Mouse (Mus musculus) embryonic stem cell, embryonic (primary cell): Measurements from ENCODE around the gene Yjefn3.

Source experiments
- CTCF ChIA-PET, 4 experiments: fragments of 300-600 bp in 2 of 4; fragments of 350-600 bp in 2 of 4; sonication (Branson Sonifier 250); formaldehyde crosslinking; loops; one replicate each; lab custom pipeline; 2022; ENCODE audit warnings: inconsistent platforms in 2 of 4; lab: Charles Lee
- POLR2A ChIA-PET, 4 experiments: fragments of 300-600 bp in 2 of 4; fragments of 350-600 bp in 2 of 4; sonication (Branson Sonifier 250); formaldehyde crosslinking; loops; one replicate each; lab custom pipeline; 2022; ENCODE audit warnings: antibody characterized with exemption in 4 of 4, inconsistent platforms in 1 of 4; lab: Charles Lee

Yjefn3 gene

GRCm38 (mm10) chr8:69877992-69878391, 24.5 kb downstream of the Yjefn3 start:
- ChIA-PET POLR2A (interaction anchor here in 2 of 4 experiments (0.6 to 1.2 kb wide), 3 partner anchors 9 to 29 kb away, joined by 3 to 4 read pairs (median 3); partner anchors contain the start of gene Cilp2 (in 1 of the 2)), CTCF (interaction anchor here in 1 of 4 experiments (1.0 to 2.0 kb wide), 2 partner anchors 16 to 124 kb away, joined by 3 to 5 read pairs; no protein-coding TSS in a partner anchor)

- CTCF ChIA-PET, result interaction anchor here in 3 of 4 experiments (0.7 to 3.1 kb wide), 4 partner anchors 13 to 160 kb away, joined by 3 to 9 read pairs (median 4); no protein-coding TSS in a partner anchor
- POLR2A ChIA-PET, result interaction anchor here in 2 of 4 experiments (0.7 to 3.3 kb wide), 5 partner anchors 8 to 29 kb away, joined by 3 to 10 read pairs (median 4); no protein-coding TSS in a partner anchor
Measured at GRCm38 (mm10) chr8:69877396-69877795, 25.1 kb downstream of the Yjefn3 start.

DNA sequence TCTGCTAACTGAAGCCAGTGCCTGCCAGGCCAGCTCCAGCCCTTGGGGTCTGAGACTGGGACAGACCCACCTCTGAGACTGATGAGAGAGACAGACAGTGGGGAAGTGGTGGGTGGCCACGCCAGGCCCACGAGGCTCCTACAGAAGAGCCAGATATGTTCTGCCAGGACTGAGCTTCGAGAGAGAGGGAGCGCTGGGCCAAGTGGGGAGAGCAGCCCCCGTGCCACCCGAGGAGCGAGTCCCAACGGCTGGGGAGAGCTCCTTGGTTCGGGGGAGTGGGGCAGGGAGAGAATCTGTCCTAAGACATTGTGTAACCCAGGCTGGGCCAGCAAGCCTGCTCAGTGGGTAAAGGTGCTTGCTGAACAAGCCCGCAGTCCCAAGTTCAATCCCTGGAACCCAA, 25.5 kb downstream of the Yjefn3 start:
- POLR2A ChIA-PET, result interaction anchor here in 2 of 4 experiments (0.7 to 3.3 kb wide), 5 partner anchors 9 to 28 kb away, joined by 3 to 10 read pairs (median 4); no protein-coding TSS in a partner anchor
- CTCF ChIA-PET, result interaction anchor here in 3 of 4 experiments (0.7 to 3.1 kb wide), 7 partner anchors 7 to 252 kb away, joined by 3 to 9 read pairs (median 4); partner anchors contain the start of gene Zfp868 (in 1 of the 3)

GRCm38 (mm10) chr8:69876097-69876496, 26.4 kb downstream of the Yjefn3 start:
- CTCF ChIA-PET, result interaction anchor here in 3 of 4 experiments (1.1 to 3.1 kb wide), 11 partner anchors 8 to 547 kb away, joined by 3 to 9 read pairs (median 4); partner anchors contain the start of gene Zfp868 (in 1 of the 3)

GRCm38 (mm10) chr8:69874654-69875053, 27.9 kb downstream of the Yjefn3 start:
- CTCF ChIA-PET, result interaction anchor here in 3 of 4 experiments (1.1 to 3.1 kb wide), 8 partner anchors 13 to 546 kb away, joined by 3 to 9 read pairs (median 7); no protein-coding TSS in a partner anchor
- POLR2A ChIA-PET, result interaction anchor here in 3 of 4 experiments (0.8 to 3.3 kb wide), 7 partner anchors 13 to 214 kb away, joined by 3 to 10 read pairs (median 4); partner anchors contain the start of gene Cilp2 (in 1 of the 3)

More at GRCm38 (mm10) chr8:69876097-69876496, 26.4 kb downstream of the Yjefn3 start:
- POLR2A ChIA-PET, result interaction anchor here in 2 of 4 experiments (1.0 to 3.3 kb wide), 14 partner anchors 8 to 337 kb away, joined by 3 to 10 read pairs (median 3); partner anchors contain the start of genes Cilp2 (in 2 of the 2), Ndufa13 (in 1 of the 2), Tssk6 (in 1 of the 2) and Yjefn3 (in 1 of the 2)

GRCm38 (mm10) chr8:69874155-69874554, 28.4 kb downstream of the Yjefn3 start:
- POLR2A ChIA-PET, result interaction anchor here in 1 of 4 experiments (3.3 kb wide), 1 partner anchor 20 kb away, joined by 10 read pairs; no protein-coding TSS in a partner anchor
- CTCF ChIA-PET, result interaction anchor here in 2 of 4 experiments (1.6 to 1.7 kb wide), 2 partner anchors 16 to 127 kb away, joined by 5 to 8 read pairs; no protein-coding TSS in a partner anchor

GRCm38 (mm10) chr8:69870907-69871306, 31.6 kb downstream of the Yjefn3 start:
- CTCF ChIA-PET, result interaction anchor here in 2 of 4 experiments (1.4 to 1.5 kb wide), 2 partner anchors 20 to 246 kb away, joined by 3 read pairs; partner anchors contain the start of gene Zfp868 (in 1 of the 2)
- POLR2A ChIA-PET, result no interaction called here

GRCm38 (mm10) chr8:69870003-69870765, 32.3 kb downstream of the Yjefn3 start:
- ChIA-PET POLR2A (interaction anchor here in 2 of 4 experiments (0.6 to 1.2 kb wide), 4 partner anchors 9 to 35 kb away, joined by 3 read pairs; no protein-coding TSS in a partner anchor), CTCF (interaction anchor here in 3 of 4 experiments (0.6 to 1.5 kb wide), 5 partner anchors 19 to 317 kb away, joined by 3 to 5 read pairs (median 3); partner anchors contain the start of gene Zfp868 (in 1 of the 3))

DNA sequence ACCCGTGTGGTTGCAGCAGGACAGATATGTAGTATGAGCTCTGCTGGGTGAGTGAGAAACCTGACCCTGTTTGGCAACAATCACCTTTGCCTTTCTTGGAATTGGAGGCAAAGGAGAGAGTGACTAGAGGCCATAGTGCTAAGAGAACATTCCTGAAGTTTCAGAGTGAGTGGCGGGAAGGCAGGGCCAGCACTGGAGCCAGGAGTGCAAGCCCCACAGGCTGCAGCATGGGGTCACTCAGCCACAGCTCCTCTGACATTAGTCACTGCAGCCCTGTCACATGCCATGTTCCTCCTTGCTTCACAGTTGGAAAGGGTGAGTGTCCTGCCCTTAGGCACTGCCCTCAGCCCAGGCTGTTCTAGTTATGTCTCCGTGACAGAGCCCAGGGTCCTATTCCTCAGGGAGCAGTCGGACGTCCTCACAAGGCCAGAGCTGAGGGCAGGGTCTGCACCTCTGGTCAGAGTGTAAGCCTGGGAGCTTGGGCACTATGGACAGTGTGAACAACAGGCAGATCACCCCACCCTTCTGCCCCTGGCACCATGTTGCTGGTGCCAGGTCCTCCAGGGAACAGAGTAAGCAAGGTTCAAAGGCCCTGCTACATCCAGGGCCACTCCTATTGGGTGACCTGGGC, 34.7 kb downstream of the Yjefn3 start:
- POLR2A ChIA-PET, result interaction anchor here in 2 of 4 experiments (0.8 to 1.4 kb wide), 2 partner anchors 9 to 242 kb away, joined by 3 read pairs; partner anchors contain the start of gene Zfp868 (in 1 of the 2)

DNA sequence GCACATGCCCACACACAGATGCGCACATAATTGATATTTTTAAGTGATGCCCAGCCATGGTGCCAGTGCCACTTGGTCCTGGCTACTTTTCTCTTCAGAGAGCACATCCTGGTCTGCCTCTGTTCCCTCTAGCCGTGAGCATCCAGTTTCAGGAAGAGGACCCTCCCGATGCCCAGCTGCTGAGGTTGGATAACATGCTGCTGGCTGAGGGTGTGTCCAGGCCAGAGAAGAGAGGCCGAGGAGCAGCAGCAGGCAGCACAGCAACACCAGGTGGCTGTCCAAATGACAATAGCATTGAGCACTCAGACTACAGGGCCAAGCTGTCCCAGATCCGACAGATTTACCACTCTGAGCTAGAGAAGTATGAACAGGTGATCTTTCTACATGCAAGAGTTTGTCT, 38.3 kb downstream of the Yjefn3 start:
- CTCF ChIA-PET, result no interaction called here

More for the DNA sequence above, 34.7 kb downstream of the Yjefn3 start:
- CTCF ChIA-PET, result interaction anchor here in 1 of 4 experiments (1.4 kb wide), 1 partner anchor 243 kb away, joined by 4 read pairs; the partner anchor contains the start of gene Zfp868

DNA sequence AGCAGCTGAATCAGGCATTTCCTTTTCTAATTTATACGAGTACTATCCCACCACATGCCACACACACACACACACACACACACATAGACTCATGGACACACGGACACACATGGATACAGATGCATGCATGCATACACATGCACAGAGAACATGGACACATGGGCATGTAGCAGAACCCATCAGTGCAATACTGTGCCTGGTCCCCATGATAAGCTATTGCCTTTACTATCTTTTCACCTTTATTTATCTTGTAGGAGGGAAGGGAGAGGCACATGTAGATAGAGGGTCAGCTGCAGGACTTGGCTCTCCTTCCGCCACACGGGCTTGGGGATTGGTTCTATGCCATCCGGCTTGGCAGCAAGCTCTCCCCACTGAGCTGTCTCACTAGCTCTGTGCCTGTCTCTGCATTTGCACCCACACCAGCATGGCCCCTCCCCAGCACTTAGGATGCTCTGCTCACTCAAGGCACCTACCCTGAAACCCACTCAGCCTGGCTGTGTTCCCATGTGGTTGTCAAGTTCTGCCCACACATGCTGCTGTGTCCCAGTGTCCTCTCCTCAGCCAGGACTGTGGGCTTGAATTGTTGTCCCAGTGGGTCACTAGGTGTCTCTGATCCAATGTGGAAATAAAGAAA, 39.0 kb downstream of the Yjefn3 start:
- POLR2A ChIA-PET, result interaction anchor here in 1 of 4 experiments (0.8 to 1.4 kb wide), 2 partner anchors 11 to 21 kb away, joined by 3 to 4 read pairs; no protein-coding TSS in a partner anchor
- CTCF ChIA-PET, result no interaction called here

More for the DNA sequence above, 38.3 kb downstream of the Yjefn3 start:
- POLR2A ChIA-PET, result interaction anchor here in 2 of 4 experiments (0.8 to 1.4 kb wide), 3 partner anchors 12 to 239 kb away, joined by 3 to 4 read pairs (median 4); partner anchors contain the start of gene Zfp868 (in 1 of the 2)

GRCm38 (mm10) chr8:69861251-69861650, 41.3 kb downstream of the Yjefn3 start:
- ChIA-PET CTCF (interaction anchor here in 3 of 4 experiments (0.6 to 2.2 kb wide), 25 partner anchors 10 to 695 kb away, joined by 3 to 21 read pairs (median 5); partner anchors contain the start of genes Lpar2 (in 3 of the 3), Pbx4 (in 1 of the 3), Zfp868 (in 1 of the 3) and Zfp963 (in 1 of the 3)), POLR2A (interaction anchor here (0.6 to 2.1 kb wide), 20 partner anchors 8 to 582 kb away, joined by 3 to 11 read pairs (median 5); partner anchors contain the start of genes Zfp868 (in 2 of the 4), Lpar2 (in 1 of the 4), Pbx4 (in 1 of the 4) and Zfp963 (in 1 of the 4))

DNA sequence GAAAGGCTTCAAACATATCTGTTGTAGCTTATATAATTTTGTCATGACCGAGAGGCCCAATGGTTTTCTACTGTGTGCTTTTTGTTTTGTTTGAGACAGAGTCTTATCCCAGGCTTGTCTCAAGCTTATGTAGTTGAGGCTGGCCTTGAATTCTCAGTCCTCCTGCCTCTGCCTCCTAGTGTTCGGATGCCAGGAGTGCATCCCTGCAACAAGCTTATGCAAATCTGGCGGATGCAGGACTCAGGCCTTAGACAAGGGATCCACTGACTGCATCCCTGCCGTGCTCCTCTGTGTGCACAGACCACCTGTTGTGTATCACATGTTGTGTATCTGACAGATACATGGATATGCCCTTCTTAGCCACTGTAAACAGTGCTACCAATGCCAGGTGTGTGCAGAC, 41.7 kb downstream of the Yjefn3 start:
- POLR2A ChIA-PET, result interaction anchor here (0.6 to 2.1 kb wide), 24 partner anchors 9 to 352 kb away, joined by 3 to 11 read pairs (median 4); partner anchors contain the start of genes Zfp868 (in 2 of the 4), Lpar2 (in 1 of the 4), Pbx4 (in 1 of the 4) and Slc25a42 (in 1 of the 4)
- CTCF ChIA-PET, result interaction anchor here (0.6 to 2.2 kb wide), 30 partner anchors 9 to 536 kb away, joined by 3 to 21 read pairs (median 5); partner anchors contain the start of genes Lpar2 (in 3 of the 4), Pbx4 (in 1 of the 4), Zfp868 (in 1 of the 4) and Zfp963 (in 1 of the 4)

GRCm38 (mm10) chr8:69853869-69854268, 48.6 kb downstream of the Yjefn3 start:
- CTCF ChIA-PET, result no interaction called here
- POLR2A ChIA-PET, result interaction anchor here in 2 of 4 experiments (1.0 to 1.6 kb wide), 4 partner anchors 9 to 33 kb away, joined by 3 to 5 read pairs (median 4); no protein-coding TSS in a partner anchor

- ChIA-PET POLR2A (interaction anchor here in 3 of 4 experiments (0.6 to 2.6 kb wide), 46 partner anchors 9 to 762 kb away, joined by 3 to 15 read pairs (median 4); partner anchors contain the start of genes Pbx4 (in 3 of the 3), Zfp868 (in 3 of the 3), Gm20422 (in 2 of the 3) and Lpar2 (in 2 of the 3)), CTCF (interaction anchor here in 3 of 4 experiments (0.5 to 2.0 kb wide), 11 partner anchors 9 to 226 kb away, joined by 3 to 17 read pairs (median 4); partner anchors contain the start of genes Pbx4 (in 1 of the 3) and Zfp868 (in 1 of the 3))
Measured at GRCm38 (mm10) chr8:69850926-69851506, 51.5 kb downstream of the Yjefn3 start.
